Mouse (Mus musculus) gastrocnemius, adult 18-20 months (tissue): ENCODE data around the gene Slc11a2. TPM values are rescaled to one million over a fixed set of nuclear protein-coding genes. Genes with fewer than 3 reads are reported as not detected.
A peak's percentile ranks its signal among the peaks of the same experiment; 100 is the strongest.
"Not testable (repeated sequence)": the region's sequence is repeated elsewhere in the genome, so short reads cannot be mapped to it uniquely, and the experiment has no call there.

Experiments used
- DNase-seq: peaks from one replicate; pipeline ENCODE4 v3.0.0; 2021; ENCODE audit warnings: low spot score
- total RNA-seq, 2 experiments: library from RNA; stranded (reverse); gene quantifications; 2 replicates each; pipeline ENCODE4 v1.2.3; 2021

The Slc11a2 gene
- total RNA-seq, 2 experiments from 2014 or later = 34.5 to 40.0 TPM

DNA sequence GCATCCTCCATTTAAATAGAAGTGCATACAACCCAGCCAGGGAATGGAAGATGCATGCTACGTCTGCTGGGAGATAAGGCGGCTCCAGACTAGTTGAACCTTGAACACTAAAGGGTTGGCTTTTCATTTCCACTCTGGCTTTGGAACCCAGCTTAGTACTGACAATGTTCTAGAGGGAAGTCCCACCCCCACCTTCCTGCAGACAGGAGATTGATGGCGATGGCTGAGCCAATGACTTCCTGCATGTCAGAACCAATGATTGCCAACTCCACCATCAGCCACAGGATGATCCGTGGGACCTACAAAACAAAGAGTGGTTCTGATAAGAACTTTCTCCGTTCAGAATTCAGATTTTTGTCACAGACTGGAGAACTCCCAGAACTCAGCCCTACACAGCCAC, 18.8 kb downstream of the Slc11a2 start:
- DNase-seq = no peak

- DNase-seq = no peak
These were observed 21.4 kb downstream of the Slc11a2 start for GRCm38 (mm10) chr15:100403318-100404000.

DNA sequence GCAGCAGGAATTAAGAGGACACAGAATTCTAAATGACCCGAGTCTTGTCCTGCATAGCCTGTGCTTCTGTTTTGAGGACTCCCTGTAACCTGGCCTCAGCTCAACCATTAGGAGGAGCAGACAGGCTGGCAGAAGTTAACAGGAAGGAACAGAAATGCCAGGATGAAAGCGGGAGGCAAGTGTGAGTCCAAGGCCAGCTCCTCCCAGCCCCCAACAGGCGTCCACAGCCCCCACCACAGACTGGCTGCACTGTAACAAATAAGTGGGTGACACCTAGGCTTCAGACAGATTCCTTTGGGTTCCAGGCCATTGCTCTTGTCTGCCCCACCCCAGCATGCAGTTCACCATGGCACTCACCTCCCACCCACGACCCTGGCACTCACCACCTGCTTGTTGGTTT, 22.1 kb downstream of the Slc11a2 start:
- no peak for DNase-seq

DNA sequence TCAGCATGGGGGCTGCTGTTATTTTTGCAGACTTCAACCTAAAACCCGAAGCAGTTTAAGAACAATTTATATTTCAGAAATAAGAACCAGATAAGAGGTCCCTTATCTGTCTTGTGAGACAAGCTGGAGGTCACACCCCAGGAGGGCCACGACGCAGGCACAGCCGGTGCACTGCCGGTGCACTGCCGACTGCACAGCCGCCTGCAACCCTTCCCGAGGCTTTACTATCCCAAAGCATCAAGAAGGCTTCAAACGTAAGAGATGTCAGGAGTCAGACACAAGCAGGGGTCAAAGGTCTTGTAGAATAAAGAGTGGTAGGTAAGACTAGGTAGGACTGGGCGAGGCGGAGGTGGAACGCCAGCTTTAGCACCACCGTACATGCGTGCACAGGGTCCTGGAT, 22.5 kb downstream of the Slc11a2 start:
- DNase-seq = no peak

DNA sequence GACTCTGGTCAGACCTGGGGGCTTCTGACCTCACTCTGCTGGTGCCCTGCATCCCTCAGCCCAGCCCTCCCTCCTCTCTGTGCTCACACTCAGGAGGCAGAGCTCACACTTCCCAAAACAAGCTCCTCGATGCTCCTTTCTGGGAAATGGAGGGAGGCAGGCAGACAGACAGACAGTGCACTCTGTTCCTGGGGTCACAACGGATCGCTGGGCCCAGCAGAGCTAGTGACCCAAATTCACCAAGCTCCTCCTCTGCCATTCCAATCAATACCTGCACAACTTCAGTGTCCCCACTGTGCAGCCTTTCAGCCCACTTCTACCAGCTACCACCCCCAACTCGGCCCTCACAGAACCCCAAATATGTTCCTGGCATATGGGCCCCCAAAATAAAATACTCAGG, 23.1 kb downstream of the Slc11a2 start:
- DNase-seq = no peak

- DNase-seq = no peak
These were observed 24.2 kb downstream of the Slc11a2 start for GRCm38 (mm10) chr15:100400592-100401250.

DNA sequence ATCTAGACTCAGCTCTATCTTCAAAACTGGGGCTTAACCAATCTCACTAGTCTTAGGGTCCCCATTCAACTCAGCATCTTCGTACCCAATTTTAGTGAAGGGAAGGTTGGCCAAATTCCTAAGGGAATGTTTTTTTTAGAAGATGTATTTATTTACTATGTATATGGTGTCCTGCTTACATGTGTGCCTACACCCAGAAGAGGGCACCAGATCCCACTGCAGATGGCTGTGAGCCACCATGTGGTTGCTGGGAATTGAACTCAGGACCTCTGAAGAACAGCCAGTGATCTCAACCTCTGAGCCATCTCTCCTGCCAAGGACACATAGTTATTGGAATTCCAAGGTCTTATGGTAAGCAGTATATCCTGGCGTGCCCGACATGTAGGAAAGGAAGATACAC, 29.3 kb downstream of the Slc11a2 start:
- no peak for DNase-seq

- no peak for DNase-seq
These were observed 31.9 kb downstream of the Slc11a2 start for GRCm38 (mm10) chr15:100393016-100393415.

GRCm38 (mm10) chr15:100391599-100391998, 33.3 kb downstream of the Slc11a2 start:
- DNase-seq = no peak

- no peak for DNase-seq
These were observed 33.8 kb downstream of the Slc11a2 start for GRCm38 (mm10) chr15:100391066-100391465.

GRCm38 (mm10) chr15:100388886-100389285, 36.0 kb downstream of the Slc11a2 start:
- no peak for DNase-seq

DNA sequence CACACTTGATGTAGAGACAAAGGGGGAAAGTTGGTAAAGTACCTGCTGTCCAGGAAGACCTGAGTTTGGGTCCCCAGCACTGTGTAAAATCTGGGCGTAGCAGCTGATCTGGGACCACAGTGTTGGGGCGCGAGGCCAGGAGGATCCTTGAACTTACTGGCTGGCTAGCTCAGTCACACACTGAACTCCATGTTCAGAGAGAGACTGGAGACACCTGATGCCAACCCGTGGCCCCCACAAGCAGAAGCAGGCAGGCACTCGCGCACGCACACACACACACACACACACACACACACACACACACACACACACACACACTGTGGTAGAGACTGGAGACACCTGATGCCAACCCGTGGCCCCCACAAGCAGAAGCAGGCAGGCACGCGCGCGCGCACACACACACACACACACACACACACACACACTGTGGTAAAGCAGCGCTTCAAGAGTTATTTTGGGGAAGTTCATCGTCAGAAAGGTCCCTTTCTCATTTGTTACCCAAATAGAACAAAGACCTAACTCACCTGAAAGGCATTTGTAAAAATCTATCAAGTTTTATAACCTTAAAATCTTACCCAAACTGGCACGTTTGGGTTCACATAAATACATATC, 36.5 kb downstream of the Slc11a2 start:
- DNase-seq = no peak

DNA sequence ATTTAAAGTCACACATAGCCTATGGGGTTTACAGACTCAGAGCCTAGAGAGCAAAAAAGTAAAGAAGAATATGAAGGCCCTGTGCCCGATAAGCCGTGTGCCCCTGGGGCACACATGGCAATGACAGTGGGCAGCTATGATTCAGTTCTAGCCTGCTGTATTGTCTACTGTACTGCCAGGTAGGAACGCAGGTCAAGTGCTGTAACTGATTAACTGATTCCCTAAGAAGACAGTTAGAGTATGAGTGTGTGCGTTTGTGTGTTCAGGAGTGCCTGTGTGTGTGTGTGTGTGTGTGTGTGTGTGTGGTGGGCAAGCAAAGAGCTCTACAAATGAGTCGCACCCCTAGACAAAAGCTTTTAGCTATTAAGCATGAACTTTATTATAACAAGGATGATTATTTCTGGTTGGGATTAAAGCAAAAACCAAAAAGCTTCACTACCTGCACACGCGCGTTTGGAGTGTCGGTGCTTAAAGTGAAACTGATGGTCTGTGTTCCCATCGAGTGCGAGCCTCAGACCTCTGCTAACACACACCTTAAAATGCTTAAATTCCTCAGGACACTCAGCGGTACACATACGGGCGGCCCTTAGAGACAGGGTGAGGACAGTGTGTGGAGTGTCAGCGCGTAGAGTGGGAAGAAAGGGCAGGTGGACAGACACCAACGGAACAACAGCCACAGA, 37.2 kb downstream of the Slc11a2 start:
- DNase-seq = no peak

DNA sequence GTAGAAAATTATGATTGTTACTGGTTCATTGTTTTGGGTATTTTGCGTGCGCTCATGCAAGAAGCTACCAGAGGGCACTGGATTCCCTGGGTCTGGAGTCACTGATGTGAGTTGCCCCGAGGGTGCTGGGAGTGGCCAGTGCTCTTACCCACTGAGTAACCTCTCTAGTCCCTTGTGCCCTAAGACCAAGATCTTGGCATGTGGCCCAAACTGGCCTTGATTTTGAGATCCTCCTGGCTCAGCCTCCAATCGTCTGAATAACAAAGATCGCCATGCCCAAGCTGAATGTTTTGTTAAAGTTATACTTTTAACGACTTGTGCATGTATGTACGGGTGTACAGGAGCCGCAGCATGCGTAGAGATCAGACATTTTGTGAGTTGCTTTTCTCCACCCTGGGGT, 39.2 kb downstream of the Slc11a2 start:
- no peak for DNase-seq

DNA sequence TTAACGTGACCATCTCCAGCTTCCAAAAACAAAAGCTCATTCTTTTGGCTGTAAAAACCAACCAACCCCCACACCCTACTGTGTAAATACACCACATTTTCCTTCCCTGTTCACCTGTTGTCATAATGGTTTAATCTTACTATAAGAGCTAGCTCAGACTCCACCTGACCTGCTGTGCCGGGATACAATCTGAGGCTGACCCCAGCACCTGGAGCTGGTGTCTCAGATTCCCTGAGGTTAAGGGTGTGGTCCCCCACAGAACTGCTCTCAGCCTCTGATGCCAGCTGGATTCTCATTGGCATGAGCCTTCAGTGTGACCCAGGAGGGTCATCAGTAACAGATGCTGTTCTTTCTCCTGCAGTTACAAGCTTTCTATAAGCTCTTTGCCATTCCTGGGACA, 44.8 kb downstream of the Slc11a2 start:
- no peak for DNase-seq

GRCm38 (mm10) chr15:100379658-100380057, 45.2 kb downstream of the Slc11a2 start:
- no peak for DNase-seq

GRCm38 (mm10) chr15:100377847-100378505, 46.9 kb downstream of the Slc11a2 start:
- not testable (repeated sequence) for DNase-seq

- peak; percentile 71 for DNase-seq
These were observed 49.8 kb downstream of the Slc11a2 start for GRCm38 (mm10) chr15:100375066-100375465.

DNA sequence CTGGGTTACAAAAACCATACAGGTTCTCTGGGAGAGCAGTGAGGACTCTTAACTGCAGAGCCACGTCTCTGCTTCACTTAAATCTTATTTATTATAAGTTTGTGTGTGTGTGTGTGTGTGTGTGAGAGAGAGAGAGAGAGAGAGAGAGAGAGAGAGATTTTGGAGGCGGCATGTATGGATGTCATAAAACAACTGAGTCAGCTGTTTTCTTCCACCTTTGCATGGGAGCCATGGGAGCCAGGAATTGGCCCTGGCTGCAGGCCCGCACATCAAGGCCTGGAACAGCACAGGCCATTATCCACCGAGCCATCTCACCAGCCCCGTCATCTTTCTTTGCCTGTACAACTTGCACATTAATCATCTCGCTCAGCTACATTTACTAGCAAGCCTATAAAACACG, 57.8 kb downstream of the Slc11a2 start:
- DNase-seq = no peak

DNA sequence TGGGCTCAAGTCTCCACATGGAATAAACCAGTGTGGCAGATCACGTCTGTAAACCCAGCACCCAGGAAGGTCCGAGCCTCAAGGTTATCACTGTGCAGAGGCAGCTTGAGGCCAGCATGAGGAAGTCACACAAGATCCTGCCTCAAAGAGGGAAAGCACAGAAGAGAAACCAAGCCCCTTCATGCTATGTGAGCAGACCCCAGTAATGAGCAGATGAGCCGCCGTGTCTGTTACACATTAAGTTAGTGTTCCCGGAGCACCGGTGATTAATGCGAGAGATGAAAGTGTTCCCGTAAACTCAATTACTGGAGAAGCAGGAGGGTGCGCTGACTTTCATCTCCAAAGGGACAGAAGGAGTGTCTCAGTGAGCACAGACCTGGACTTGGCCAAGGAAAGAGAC, 58.9 kb downstream of the Slc11a2 start:
- DNase-seq = not testable (repeated sequence)

DNA sequence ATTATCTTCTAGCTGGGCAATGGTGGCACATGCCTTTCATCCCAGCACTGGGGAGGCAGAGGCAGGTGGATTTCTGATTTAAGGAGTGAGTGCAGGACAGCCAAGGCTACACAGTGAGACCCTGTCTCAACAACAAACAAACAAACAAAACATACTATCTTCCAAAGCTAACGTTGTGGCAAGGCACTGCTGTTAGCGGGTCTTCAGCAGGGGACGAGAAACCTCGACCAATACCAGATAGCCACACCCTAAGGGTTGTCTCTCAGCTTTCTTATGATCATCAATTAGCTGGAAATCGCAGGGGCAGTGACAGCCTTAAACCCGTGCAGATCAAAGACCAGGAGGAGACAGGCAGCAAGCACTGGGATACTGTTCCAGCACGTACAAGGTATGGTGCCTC, 60.6 kb downstream of the Slc11a2 start, which contains the start of gene Higd1c:
Gene Higd1c (plus strand): TSS at position 301 of the 400 bp plus-strand sequence.
- DNase-seq = no peak

- DNase-seq = no peak
These were observed 69.0 kb downstream of the Slc11a2 start for GRCm38 (mm10) chr15:100355876-100356275.
